Mouse (Mus musculus) thymus, adult 18-20 months (tissue): ENCODE data around the gene Nxt1.

Source experiments
- DNase-seq, 2 experiments: peaks; one replicate each; pipeline ENCODE4 v3.0.0; 2022; ENCODE audit warnings: mixed read lengths in 2 of 2

The Nxt1 gene

DNA sequence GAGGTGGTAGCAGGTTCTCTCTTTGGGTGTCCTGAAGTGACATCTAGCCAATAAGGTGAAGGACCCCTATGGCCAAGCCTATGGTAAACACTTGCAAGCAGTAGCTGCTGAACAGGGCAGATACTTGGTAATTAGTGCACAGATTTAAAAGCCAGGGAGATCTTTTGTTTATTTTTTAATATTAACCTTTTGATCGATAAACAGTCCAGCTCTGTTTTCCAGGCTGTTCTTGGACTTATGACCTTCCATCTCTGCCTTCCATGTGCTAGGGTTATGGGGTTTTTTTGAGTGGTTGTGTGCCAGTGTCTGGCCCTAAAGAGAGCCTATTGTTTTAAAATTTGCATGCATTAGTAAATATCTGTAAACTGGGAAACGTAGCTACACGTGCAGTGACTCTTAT, 17.9 kb downstream of the Nxt1 start:
- DNase-seq, result no peak

DNA sequence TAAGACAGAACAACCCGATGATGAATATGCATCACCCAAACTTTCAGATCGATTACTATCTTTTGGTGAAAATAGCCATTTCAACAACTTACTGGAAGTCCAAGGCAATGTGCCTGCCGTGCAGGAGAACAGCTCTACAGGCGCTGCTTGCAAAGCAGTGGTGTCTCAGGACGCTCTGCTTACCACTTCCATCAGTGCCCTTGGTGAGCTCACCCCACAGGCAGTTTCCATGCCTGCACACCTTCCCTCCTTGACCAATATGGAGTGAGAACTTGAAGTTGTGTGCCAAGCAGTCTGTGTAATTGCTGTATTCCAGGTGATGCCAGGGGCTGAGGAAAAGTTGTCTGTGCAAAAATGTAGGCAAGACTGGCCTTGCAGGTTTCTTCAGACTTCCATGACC, 18.4 kb downstream of the Nxt1 start:
- DNase-seq, result no peak

DNA sequence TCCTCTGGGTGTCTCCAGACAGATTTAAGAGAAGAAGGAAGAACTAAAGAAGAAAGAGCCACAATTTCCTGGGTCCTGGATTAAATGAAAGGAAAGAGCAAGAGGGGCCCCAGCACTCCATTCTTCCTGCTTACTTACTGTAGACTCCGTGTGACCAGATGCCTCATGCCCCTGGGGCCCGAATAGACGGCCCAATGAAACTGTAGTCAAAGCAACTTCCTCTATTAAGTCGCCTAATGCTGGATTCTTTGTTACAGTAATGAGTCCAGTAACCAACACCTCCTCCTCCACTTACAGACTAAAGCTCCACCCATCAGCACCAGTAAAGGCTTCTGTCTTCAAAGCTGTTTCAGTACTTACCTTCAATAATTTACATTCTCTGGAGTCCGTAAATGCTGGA, 26.2 kb downstream of the Nxt1 start:
- DNase-seq, result no peak

DNA sequence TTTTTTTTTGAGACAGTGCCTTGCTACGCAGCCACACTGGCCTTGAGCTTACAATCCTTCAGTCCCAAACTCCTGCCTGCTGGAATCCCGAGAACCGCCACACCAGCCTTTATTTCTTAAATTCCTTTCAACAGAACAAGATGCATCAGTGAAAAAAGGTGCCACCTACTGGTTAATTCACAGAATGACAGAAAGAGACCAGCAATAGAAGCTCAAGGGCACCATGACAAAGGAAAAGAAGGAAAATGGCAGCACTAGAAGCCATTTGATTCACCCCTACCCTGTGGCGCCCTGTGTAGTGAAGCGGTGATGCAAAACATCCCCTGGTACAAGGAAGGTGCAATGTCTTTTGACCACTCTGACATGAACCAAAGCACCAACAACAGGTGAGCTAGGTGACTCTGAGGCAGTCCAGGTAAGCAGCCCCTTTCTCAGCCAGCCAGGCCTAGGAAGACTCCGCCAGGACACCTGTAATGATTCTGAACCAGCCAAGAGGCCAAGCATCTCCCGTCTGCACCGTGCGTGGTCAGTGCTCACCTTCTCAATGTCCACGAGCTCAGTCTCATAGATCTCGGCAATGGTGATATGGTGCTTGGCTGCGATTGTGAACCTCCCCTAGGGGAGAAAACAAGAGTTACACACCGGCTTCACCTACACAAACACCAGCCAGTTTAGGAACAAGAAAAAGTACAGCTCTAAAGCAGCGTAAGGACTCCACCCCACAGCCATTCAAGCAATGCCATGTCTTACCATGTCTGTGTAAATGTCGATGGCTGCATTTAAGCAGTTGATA, 34.2 kb downstream of the Nxt1 start:
- DNase-seq, result no peak

DNA sequence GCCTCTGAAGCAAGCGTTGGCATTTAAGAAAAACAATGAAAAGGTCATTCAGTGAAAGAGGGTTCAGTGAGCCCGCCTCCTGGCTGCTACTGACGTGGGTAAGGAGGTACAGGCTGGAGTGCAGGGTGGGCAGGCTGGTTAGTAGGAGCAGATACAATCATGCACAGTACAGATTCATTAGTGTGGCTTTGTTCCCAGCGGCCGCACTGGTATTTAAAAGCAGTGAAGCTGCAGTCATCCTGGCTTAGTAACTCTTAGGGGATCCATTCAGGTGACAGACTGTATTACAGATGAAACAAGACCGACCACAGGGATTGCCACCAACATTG, 34.8 kb downstream of the Nxt1 start:
- no peak for DNase-seq

DNA sequence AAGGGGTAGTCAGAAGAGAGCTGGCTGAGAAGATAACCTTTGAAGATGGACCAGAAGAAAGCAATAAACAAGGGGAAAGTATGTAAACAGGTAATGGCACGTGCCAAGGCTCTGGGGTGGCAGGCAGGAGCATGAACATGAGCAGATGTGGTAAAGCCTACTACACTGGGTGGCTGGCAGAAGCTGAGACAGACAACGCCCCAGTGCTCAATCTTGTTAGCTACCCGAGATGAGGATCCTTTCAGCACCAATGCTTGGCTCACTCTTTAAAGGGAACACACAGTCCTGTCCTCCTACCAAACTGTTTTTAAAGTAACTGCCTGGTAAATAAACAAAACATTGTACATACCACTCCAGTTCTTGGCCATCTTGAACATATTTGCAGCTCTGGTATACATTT, 39.9 kb downstream of the Nxt1 start:
- DNase-seq, result no peak

DNA sequence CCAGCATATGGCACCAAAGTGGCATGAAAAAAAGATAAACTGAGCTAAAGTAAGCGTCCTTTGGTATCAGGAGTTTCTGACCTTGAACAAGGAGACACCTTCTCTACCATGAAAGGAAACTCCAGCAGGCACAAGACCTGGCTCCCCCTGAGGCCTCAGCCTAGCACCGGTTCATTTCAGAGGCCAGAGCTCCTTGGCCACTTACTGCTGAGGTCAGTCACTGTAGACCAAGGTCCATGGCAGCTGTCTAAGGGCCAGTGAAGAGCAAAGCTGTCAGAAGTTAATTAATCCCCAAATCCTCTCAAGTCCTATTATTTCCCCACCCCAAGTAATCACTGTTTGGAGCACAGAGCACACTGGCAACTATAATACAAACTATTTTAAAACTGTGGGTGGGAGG, 44.7 kb downstream of the Nxt1 start:
- no peak for DNase-seq

DNA sequence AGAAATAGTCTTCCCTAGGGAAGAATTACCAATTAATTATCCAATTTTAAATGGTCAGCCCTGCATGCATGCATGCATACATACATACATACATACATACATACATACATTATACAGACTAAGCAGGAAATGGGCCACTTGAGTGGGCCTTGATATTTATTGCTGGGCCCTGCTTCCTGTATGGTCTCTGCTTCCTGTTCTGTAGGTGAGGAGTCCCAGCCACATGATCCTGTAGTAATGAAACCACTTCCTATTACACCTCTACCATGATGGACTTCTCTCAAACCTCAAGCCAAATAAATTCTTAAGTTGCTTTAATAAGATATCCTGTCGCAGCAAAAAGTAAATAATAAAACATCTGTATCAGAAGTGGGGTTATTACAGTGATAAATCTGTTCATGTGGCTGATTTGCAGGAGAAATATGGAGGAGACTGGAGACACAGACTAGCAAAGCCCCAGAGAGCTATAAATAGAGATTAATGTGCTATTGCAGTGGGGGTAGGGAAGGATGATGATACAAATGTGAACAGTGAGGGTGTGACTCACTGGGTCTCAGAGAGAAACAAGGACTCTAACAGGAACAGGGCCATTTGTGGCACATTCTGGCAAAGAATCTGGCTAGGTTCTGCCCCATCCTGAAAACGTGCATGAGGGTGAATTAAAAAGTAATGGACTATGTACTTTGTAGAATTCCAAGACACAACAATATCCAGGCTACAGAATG, 47.0 kb downstream of the Nxt1 start:
- no peak for DNase-seq
